Mouse (Mus musculus) embryonic facial prominence, embryonic 10.5 days (tissue): ENCODE measurements around the gene Rngtt. TPM values are rescaled to one million over a fixed set of nuclear protein-coding genes. Genes with fewer than 3 reads are reported as not detected.

ENCODE experiments used
- DNase-seq: peaks from one replicate; pipeline ENCODE4 v3.0.0-alpha.2; 2017; ENCODE audit warnings: low spot score
- H3K27ac ChIP-seq: fragments of 300-500 bp; sonication (generic); replicated peaks from 2 replicates; pipeline ENCODE4 v1.5.1; 2016; ENCODE audit warnings: mild to moderate bottlenecking
- H3K27me3 ChIP-seq: fragments of 300-500 bp; sonication (generic); replicated peaks from 2 replicates; pipeline ENCODE4 v1.6.1; 2016; ENCODE audit warnings: low read depth, mild to moderate bottlenecking; ENCODE audit not compliant: poor library complexity, severe bottlenecking
- H3K36me3 ChIP-seq: fragments of 300-500 bp; sonication (generic); replicated peaks from 2 replicates; pipeline ENCODE4 v1.6.1; 2016; ENCODE audit warnings: mild to moderate bottlenecking, moderate library complexity
- H3K4me1 ChIP-seq: fragments of 300-500 bp; sonication (generic); 2 replicates; pipeline ENCODE4 v1.6.1; 2016
- H3K4me3 ChIP-seq: fragments of 300-500 bp; sonication (generic); 2 replicates; pipeline ENCODE4 v1.5.1; 2016; ENCODE audit warnings: mild to moderate bottlenecking, moderate library complexity
- H3K9me3 ChIP-seq: fragments of 300-500 bp; sonication (generic); 2 replicates; pipeline ENCODE4 v1.6.1; 2016; ENCODE audit warnings: mild to moderate bottlenecking
- WGBS: fragments of 180-500 bp; shearing (Covaris S2); methylation state at CpG from one replicate; pipeline ENCODE4 v1.1.7; 2016; 5-methylcytosine and 5-hydroxymethylcytosine counted together
- polyA plus RNA-seq: library from polyadenylated mRNA; unstranded; fragments of >200 nt; fragmentation: Nextera tagmentation; extraction: Ambion mirVana; gene quantifications from 2 replicates; pipeline ENCODE4 v1.2.1, GENCODE M21; 2016

The Rngtt gene
- polyA plus RNA-seq = 32.6 and 34.3 TPM in 2 replicates

GRCm38 (mm10) chr4:33309764-33310757 lies at the start of gene Rngtt:
Rngtt (plus strand) TSS chr4:33310311.
- no peaks in the 10 kb centered on the region for H3K27me3 ChIP-seq
- H3K27ac ChIP-seq = peak within 1 kb of the TSS; percentile 88
- peak within 1 kb of the TSS; percentile 96 for H3K4me3 ChIP-seq
- 3% methylated on average over 60 of the region's 60 CpGs for WGBS
- peak; percentile 98 for DNase-seq
- H3K4me1 ChIP-seq = peaks cover 13% of the 10 kb centered on the region; the same call in 1 of the 2 replicates
- no peaks in the 10 kb centered on the region for H3K9me3 ChIP-seq
- H3K36me3 ChIP-seq = peaks cover 9% of the 10 kb centered on the region; the same call in 1 of the 2 replicates

- Histone ChIP-seq H3K36me3 (no peaks in the 10 kb centered on the region), H3K27me3 (no peaks in the 10 kb centered on the region), H3K4me3 (no peak overlapping the region), H3K4me1 (peaks cover 3% of the 10 kb centered on the region), H3K27ac (no peak overlapping the region), H3K9me3 (no peaks in the 10 kb centered on the region)
- DNase-seq = no peak
Observed at GRCm38 (mm10) chr4:33260311-33260710, 49.8 kb upstream of the Rngtt start.

GRCm38 (mm10) chr4:33261311-33261753 lies 48.8 kb upstream of the Rngtt start:
- Histone ChIP-seq H3K4me1 (peaks cover 3% of the 10 kb centered on the region), H3K9me3 (no peaks in the 10 kb centered on the region), H3K36me3 (no peaks in the 10 kb centered on the region), H3K27me3 (no peaks in the 10 kb centered on the region), H3K27ac (no peak overlapping the region), H3K4me3 (no peak overlapping the region)
- WGBS = 67% methylated on average over 7 of the region's 7 CpGs
- DNase-seq = no peak

GRCm38 (mm10) chr4:33262897-33263296 lies 47.2 kb upstream of the Rngtt start:
- 89% methylated on average over 1 of the region's 1 CpGs for WGBS
- H3K9me3 ChIP-seq = no peaks in the 10 kb centered on the region
- H3K36me3 ChIP-seq = no peaks in the 10 kb centered on the region
- H3K4me3 ChIP-seq = no peak overlapping the region
- H3K27me3 ChIP-seq = no peaks in the 10 kb centered on the region
- H3K4me1 ChIP-seq = peaks cover 3% of the 10 kb centered on the region
- DNase-seq = no peak
- no peak overlapping the region for H3K27ac ChIP-seq

GRCm38 (mm10) chr4:33264979-33265726 lies 45.0 kb upstream of the Rngtt start:
- no peak overlapping the region for H3K27ac ChIP-seq
- no peak overlapping the region for H3K4me3 ChIP-seq
- no peaks in the 10 kb centered on the region for H3K36me3 ChIP-seq
- peaks cover 3% of the 10 kb centered on the region for H3K4me1 ChIP-seq
- no peaks in the 10 kb centered on the region for H3K9me3 ChIP-seq
- 86% methylated on average over 11 of the region's 11 CpGs for WGBS
- H3K27me3 ChIP-seq = no peaks in the 10 kb centered on the region
- DNase-seq = no peak

GRCm38 (mm10) chr4:33270386-33271314 lies 39.5 kb upstream of the Rngtt start:
- no peaks in the 10 kb centered on the region for H3K4me1 ChIP-seq
- 83% methylated on average over 11 of the region's 11 CpGs for WGBS
- H3K27me3 ChIP-seq = no peaks in the 10 kb centered on the region

GRCm38 (mm10) chr4:33273437-33273836 lies 36.7 kb upstream of the Rngtt start:
- no peak overlapping the region for H3K27ac ChIP-seq
- DNase-seq = no peak
- no peaks in the 10 kb centered on the region for H3K27me3 ChIP-seq
- WGBS = 75% methylated on average over 3 of the region's 3 CpGs
- H3K4me1 ChIP-seq = no peaks in the 10 kb centered on the region
- H3K9me3 ChIP-seq = no peaks in the 10 kb centered on the region
- H3K36me3 ChIP-seq = no peaks in the 10 kb centered on the region
- no peak overlapping the region for H3K4me3 ChIP-seq

More at GRCm38 (mm10) chr4:33270386-33271314, 39.5 kb upstream of the Rngtt start:
- no peak for DNase-seq
- Histone ChIP-seq H3K27ac (no peak overlapping the region), H3K9me3 (no peaks in the 10 kb centered on the region), H3K4me3 (no peak overlapping the region), H3K36me3 (no peaks in the 10 kb centered on the region)

- no peak overlapping the region for H3K4me3 ChIP-seq
- WGBS = 79% methylated on average over 3 of the region's 3 CpGs
- no peaks in the 10 kb centered on the region for H3K36me3 ChIP-seq
- H3K9me3 ChIP-seq = no peaks in the 10 kb centered on the region
- H3K27ac ChIP-seq = no peak overlapping the region
- peaks cover 3% of the 10 kb centered on the region; the same call in 1 of the 2 replicates for H3K4me1 ChIP-seq
- H3K27me3 ChIP-seq = no peaks in the 10 kb centered on the region
- DNase-seq = no peak
Observed at GRCm38 (mm10) chr4:33281891-33282685, 28.0 kb upstream of the Rngtt start.

- Histone ChIP-seq H3K27me3 (no peaks in the 10 kb centered on the region), H3K4me1 (peaks cover 3% of the 10 kb centered on the region; the same call in 1 of the 2 replicates), H3K9me3 (no peaks in the 10 kb centered on the region), H3K36me3 (no peaks in the 10 kb centered on the region), H3K4me3 (no peak overlapping the region), H3K27ac (no peak overlapping the region)
- 84% methylated on average over 5 of the region's 5 CpGs for WGBS
- no peak for DNase-seq
Observed at GRCm38 (mm10) chr4:33284083-33284880, 25.8 kb upstream of the Rngtt start.

GRCm38 (mm10) chr4:33285448-33285847 lies 24.7 kb upstream of the Rngtt start:
- Histone ChIP-seq H3K4me1 (peaks cover 6% of the 10 kb centered on the region; the same call in 1 of the 2 replicates), H3K4me3 (no peak overlapping the region), H3K27me3 (no peaks in the 10 kb centered on the region), H3K36me3 (no peaks in the 10 kb centered on the region), H3K9me3 (no peaks in the 10 kb centered on the region), H3K27ac (no peak overlapping the region)
- no peak for DNase-seq
- 87% methylated on average over 8 of the region's 8 CpGs for WGBS
